Mouse (Mus musculus): ENCODE data around the gene Hsf4. TPM values are rescaled to one million over a fixed set of nuclear protein-coding genes. Genes with fewer than 3 reads are reported as not detected.

Hsf4 gene
- polyA plus RNA-seq, 1 experiment from 2014 or later, result not detected

- no peak for DNase-seq (ENCODE audit: low spot score)
- Histone ChIP-seq H3K4me3 (ENCODE audit: low read depth, low read length) (peak overlapping the region; percentile 59; the same call in 1 of the 2 replicates), H3K9me3 (ENCODE audit: control insufficient read depth, low read length) (no peaks in the 10 kb centered on the region; the same call in 1 of the 2 replicates), H3K27me3 (ENCODE audit: control insufficient read depth, insufficient read depth, low read length) (peaks cover 83% of the 10 kb centered on the region), H3K27ac (ENCODE audit: low read depth, low read length) (no peak overlapping the region), H3K36me3 (ENCODE audit: control insufficient read depth, insufficient read depth, low read length) (no peaks in the 10 kb centered on the region), H3K9ac (ENCODE audit: low read length) (no peak overlapping the region), H3K4me1 (ENCODE audit: control insufficient read depth, insufficient read depth, low read length) (peaks cover 9% of the 10 kb centered on the region; the same call in 1 of the 2 replicates), H3K4me2 (ENCODE audit: low read depth) (peak overlapping the region; percentile 83)
- no peak for ATAC-seq (ENCODE audit: insufficient read depth, low FRiP score, low TSS enrichment)
- WGBS, result 12% methylated on average over 10 of the region's 10 CpGs
Observed at GRCm38 (mm10) chr8:105265128-105265527, 4.5 kb upstream of the Hsf4 start.

- peaks cover 87% of the 10 kb centered on the region for H3K27me3 ChIP-seq (ENCODE audit: control insufficient read depth, insufficient read depth, low read length)
- peaks cover 10% of the 10 kb centered on the region; the same call in 1 of the 2 replicates for H3K4me1 ChIP-seq (ENCODE audit: control insufficient read depth, insufficient read depth, low read length)
- H3K4me2 ChIP-seq (ENCODE audit: low read depth), result no peak overlapping the region
- H3K4me3 ChIP-seq (ENCODE audit: low read depth, low read length), result no peak overlapping the region
- no peak overlapping the region for H3K27ac ChIP-seq (ENCODE audit: low read depth, low read length)
- no peaks in the 10 kb centered on the region; the same call in 1 of the 2 replicates for H3K9me3 ChIP-seq (ENCODE audit: control insufficient read depth, low read length)
- no peak for DNase-seq (ENCODE audit: low spot score)
- WGBS, result 3% methylated on average over 13 of the region's 13 CpGs
- ATAC-seq (ENCODE audit: insufficient read depth, low FRiP score, low TSS enrichment), result no peak
- H3K9ac ChIP-seq (ENCODE audit: low read length), result no peak overlapping the region
- no peaks in the 10 kb centered on the region for H3K36me3 ChIP-seq (ENCODE audit: control insufficient read depth, insufficient read depth, low read length)
Observed at GRCm38 (mm10) chr8:105266775-105267174, 2.8 kb upstream of the Hsf4 start.

- H3K4me2 ChIP-seq (ENCODE audit: low read depth), result peak overlapping the region; percentile 70
- DNase-seq (ENCODE audit: low spot score), result peak; percentile 86
- H3K27ac ChIP-seq (ENCODE audit: low read depth, low read length), result no peak overlapping the region
- ATAC-seq (ENCODE audit: insufficient read depth, low FRiP score, low TSS enrichment), result peak; percentile 64
- no peaks in the 10 kb centered on the region for H3K36me3 ChIP-seq (ENCODE audit: control insufficient read depth, insufficient read depth, low read length)
- no peaks in the 10 kb centered on the region; the same call in 1 of the 2 replicates for H3K9me3 ChIP-seq (ENCODE audit: control insufficient read depth, low read length)
- peaks cover 10% of the 10 kb centered on the region; the same call in 1 of the 2 replicates for H3K4me1 ChIP-seq (ENCODE audit: control insufficient read depth, insufficient read depth, low read length)
- H3K27me3 ChIP-seq (ENCODE audit: control insufficient read depth, insufficient read depth, low read length), result peaks cover 96% of the 10 kb centered on the region
- peak overlapping the region; percentile 41 for H3K4me3 ChIP-seq (ENCODE audit: low read depth, low read length)
- WGBS, result under 1% methylated on average over 63 of the region's 65 CpGs
- H3K9ac ChIP-seq (ENCODE audit: low read length), result no peak overlapping the region
Observed at GRCm38 (mm10) chr8:105268342-105269074, 1.1 kb upstream of the Hsf4 start.

GRCm38 (mm10) chr8:105269075-105269458 is 534 bp upstream of the Hsf4 start:
- H3K27ac ChIP-seq (ENCODE audit: low read depth, low read length), result no peak overlapping the region
- WGBS, result under 1% methylated on average over 10 of the region's 10 CpGs
- peaks cover 10% of the 10 kb centered on the region; the same call in 1 of the 2 replicates for H3K4me1 ChIP-seq (ENCODE audit: control insufficient read depth, insufficient read depth, low read length)
- DNase-seq (ENCODE audit: low spot score) (no peak), ATAC-seq (ENCODE audit: insufficient read depth, low FRiP score, low TSS enrichment) (0 out of 2 replicates have a peak, but pooled peaks have one; percentile 1)
- peaks cover 98% of the 10 kb centered on the region for H3K27me3 ChIP-seq (ENCODE audit: control insufficient read depth, insufficient read depth, low read length)
- no peaks in the 10 kb centered on the region; the same call in 1 of the 2 replicates for H3K9me3 ChIP-seq (ENCODE audit: control insufficient read depth, low read length)
- H3K4me3 ChIP-seq (ENCODE audit: low read depth, low read length), result peak overlapping the region; percentile 41
- H3K36me3 ChIP-seq (ENCODE audit: control insufficient read depth, insufficient read depth, low read length), result no peaks in the 10 kb centered on the region
- peak overlapping the region; percentile 70 for H3K4me2 ChIP-seq (ENCODE audit: low read depth)
- H3K9ac ChIP-seq (ENCODE audit: low read length), result no peak overlapping the region

GRCm38 (mm10) chr8:105270101-105270915 is 707 bp downstream of the Hsf4 start:
- H3K36me3 ChIP-seq (ENCODE audit: control insufficient read depth, insufficient read depth, low read length), result no peaks in the 10 kb centered on the region
- ATAC-seq (ENCODE audit: insufficient read depth, low FRiP score, low TSS enrichment) (no peak), DNase-seq (ENCODE audit: low spot score) (no peak)
- H3K9ac ChIP-seq (ENCODE audit: low read length), result no peak overlapping the region; the same call in 1 of the 2 replicates
- no peaks in the 10 kb centered on the region; the same call in 1 of the 2 replicates for H3K9me3 ChIP-seq (ENCODE audit: control insufficient read depth, low read length)
- H3K4me3 ChIP-seq (ENCODE audit: low read depth, low read length), result peak overlapping the region; percentile 41
- peaks cover 99% of the 10 kb centered on the region for H3K27me3 ChIP-seq (ENCODE audit: control insufficient read depth, insufficient read depth, low read length)
- no peak overlapping the region for H3K27ac ChIP-seq (ENCODE audit: low read depth, low read length)
- peak overlapping the region; percentile 70; the same call in 1 of the 2 replicates for H3K4me2 ChIP-seq (ENCODE audit: low read depth)
- WGBS, result 1% methylated on average over 39 of the region's 39 CpGs
- peaks cover 10% of the 10 kb centered on the region; the same call in 1 of the 2 replicates for H3K4me1 ChIP-seq (ENCODE audit: control insufficient read depth, insufficient read depth, low read length)

GRCm38 (mm10) chr8:105270916-105271186 is 1.2 kb downstream of the Hsf4 start:
- Histone ChIP-seq H3K36me3 (ENCODE audit: control insufficient read depth, insufficient read depth, low read length) (no peaks in the 10 kb centered on the region), H3K27me3 (ENCODE audit: control insufficient read depth, insufficient read depth, low read length) (peaks cover 99% of the 10 kb centered on the region), H3K9me3 (ENCODE audit: control insufficient read depth, low read length) (no peaks in the 10 kb centered on the region; the same call in 1 of the 2 replicates), H3K4me1 (ENCODE audit: control insufficient read depth, insufficient read depth, low read length) (peaks cover 10% of the 10 kb centered on the region; the same call in 1 of the 2 replicates), H3K9ac (ENCODE audit: low read length) (no peak overlapping the region), H3K4me2 (ENCODE audit: low read depth) (no peak overlapping the region), H3K4me3 (ENCODE audit: low read depth, low read length) (no peak overlapping the region), H3K27ac (ENCODE audit: low read depth, low read length) (no peak overlapping the region)
- ATAC-seq (ENCODE audit: insufficient read depth, low FRiP score, low TSS enrichment), result no peak
- DNase-seq (ENCODE audit: low spot score), result no peak
- 3% methylated on average over 11 of the region's 11 CpGs for WGBS

- 6% methylated on average over 11 of the region's 11 CpGs for WGBS
- Histone ChIP-seq H3K4me1 (ENCODE audit: control insufficient read depth, insufficient read depth, low read length) (0 out of 2 replicates have a peak, but pooled peaks cover 2% of the 10 kb centered on the region), H3K36me3 (ENCODE audit: control insufficient read depth, insufficient read depth, low read length) (no peaks in the 10 kb centered on the region), H3K27ac (ENCODE audit: low read depth, low read length) (no peak overlapping the region), H3K9ac (ENCODE audit: low read length) (no peak overlapping the region), H3K27me3 (ENCODE audit: control insufficient read depth, insufficient read depth, low read length) (peaks cover 98% of the 10 kb centered on the region), H3K9me3 (ENCODE audit: control insufficient read depth, low read length) (no peaks in the 10 kb centered on the region), H3K4me3 (ENCODE audit: low read depth, low read length) (no peak overlapping the region), H3K4me2 (ENCODE audit: low read depth) (peak overlapping the region; percentile 3; the same call in 1 of the 2 replicates)
- ATAC-seq (ENCODE audit: insufficient read depth, low FRiP score, low TSS enrichment) (no peak), DNase-seq (ENCODE audit: low spot score) (no peak)
Observed at GRCm38 (mm10) chr8:105275387-105275786, 5.8 kb downstream of the Hsf4 start.

GRCm38 (mm10) chr8:105275840-105276239 is 6.2 kb downstream of the Hsf4 start, which contains the start of gene Nol3:
Gene Nol3 (plus strand): TSS chr8:105276140.
- Histone ChIP-seq H3K9ac (ENCODE audit: low read length) (peak within 1 kb of the TSS; percentile 53), H3K4me2 (ENCODE audit: low read depth) (peak within 1 kb of the TSS; percentile 63), H3K4me1 (ENCODE audit: control insufficient read depth, insufficient read depth, low read length) (0 out of 2 replicates have a peak, but pooled peaks cover 2% of the 10 kb centered on the region), H3K36me3 (ENCODE audit: control insufficient read depth, insufficient read depth, low read length) (no peaks in the 10 kb centered on the region), H3K27ac (ENCODE audit: low read depth, low read length) (no peak within 1 kb of the TSS), H3K9me3 (ENCODE audit: control insufficient read depth, low read length) (no peaks in the 10 kb centered on the region), H3K27me3 (ENCODE audit: control insufficient read depth, insufficient read depth, low read length) (peaks cover 96% of the 10 kb centered on the region), H3K4me3 (ENCODE audit: low read depth, low read length) (peak within 1 kb of the TSS; percentile 36)
- 6% methylated on average over 10 of the region's 10 CpGs for WGBS
- ATAC-seq (ENCODE audit: insufficient read depth, low FRiP score, low TSS enrichment), result no peak
- no peak for DNase-seq (ENCODE audit: low spot score)

Data from neural tube, embryonic 11.5 days (tissue).